Mouse (Mus musculus) regulatory T cell (primary cell): Measurements from ENCODE around the gene Ssxb1.
"Not testable (repeated sequence)": the region's sequence is repeated elsewhere in the genome, so short reads cannot be mapped to it uniquely, and the experiment has no call there.

ENCODE experiments used
- in situ Hi-C: fragments of 300-600 bp; cut with MboI, MseI; formaldehyde crosslinking; loops from one replicate; pipeline ENCODE4 v1.15.1; 2025; ENCODE audit warnings: high pct_unique_total_duplicates

Gene Ssxb1

GRCm38 (mm10) chrX:8413005-8413404, at the start of gene Ssxb1:
Gene Ssxb1 (plus strand): TSS chrX:8413305.
- in situ Hi-C loops = not testable (repeated sequence)

GRCm38 (mm10) chrX:8366678-8367077, 46.4 kb upstream of the Ssxb1 start, which contains the start of gene Ssxb9:
Gene Ssxb9 (plus strand): TSS chrX:8366978.
- in situ Hi-C loops = not testable (repeated sequence)

GRCm38 (mm10) chrX:8461626-8462025, 48.5 kb downstream of the Ssxb1 start, which contains the start of gene Ssxb2:
Gene Ssxb2 (minus strand): TSS chrX:8461726.
- in situ Hi-C loops = not testable (repeated sequence)
